In the genomic region with DNA sequence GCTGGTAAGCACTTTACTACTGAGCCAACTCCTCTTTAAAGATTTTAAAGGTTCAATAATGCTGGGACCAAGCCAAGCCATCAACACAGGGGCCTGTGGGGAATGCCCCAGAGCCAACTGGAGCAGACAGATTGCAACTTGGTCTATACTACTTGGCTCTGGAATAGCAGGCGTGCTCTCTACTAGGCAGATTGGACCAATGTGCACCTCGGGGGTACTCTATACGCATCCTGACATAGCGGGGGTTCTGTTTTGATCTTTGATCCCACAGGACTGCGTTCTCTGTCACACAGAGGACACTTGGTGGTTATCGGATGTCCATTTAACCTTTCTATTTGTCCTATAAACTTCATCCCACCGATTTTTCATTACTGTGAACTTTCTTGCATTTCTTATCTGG, we compare ENCODE assay signal across 10 mouse cellular contexts. TPM values are rescaled to one million over a fixed set of nuclear protein-coding genes. Genes with fewer than 3 reads are reported as not detected.
DNase-seq lines count a peak whose midpoint lies in the region; ATAC-seq and TF ChIP-seq lines count a peak whose summit lies in the region.
"Had no signal": no experiment of that assay in that cellular context is flagged by ENCODE, and none has a peak within 500 bp of the region (broad histone marks: within the 10 kb centered on the region; RNA-seq: fewer than 3 reads in every experiment).

No protein-coding gene starts in this region.

- no peak overlapping the region for H3K9ac ChIP-seq in forebrain, embryonic 12.5 days
- no peak overlapping the region for H3K9ac ChIP-seq in limb, embryonic 12.5 days (replicated peaks)
- no peak overlapping the region for H3K9ac ChIP-seq in neural tube, embryonic 14.5 days (replicated peaks; ENCODE audit: low read depth, low read length)

- 26% methylated on average over 7 of the region's 7 CpGs for WGBS in forebrain, embryonic 12.5 days
- WGBS in limb, embryonic 12.5 days, result 22% methylated on average over 7 of the region's 7 CpGs
- WGBS in neural tube, embryonic 14.5 days, result 24% methylated on average over 7 of the region's 7 CpGs

- H3K4me3 ChIP-seq in layer of hippocampus, adult 2 months, result peak overlapping the region; percentile 66
- H3K4me3 ChIP-seq in forebrain, embryonic 12.5 days (replicated peaks), result peak overlapping the region; percentile 70
- H3K4me3 ChIP-seq in limb, embryonic 12.5 days (replicated peaks), result peak overlapping the region; percentile 75
- H3K4me3 ChIP-seq in neural tube, embryonic 14.5 days (ENCODE audit: low read depth, low read length), result peak overlapping the region; percentile 67

- H3K36me3 ChIP-seq in forebrain, embryonic 12.5 days (replicated peaks), result no peaks in the 10 kb centered on the region
- H3K36me3 ChIP-seq in limb, embryonic 12.5 days, result no peaks in the 10 kb centered on the region
- no peaks in the 10 kb centered on the region for H3K36me3 ChIP-seq in neural tube, embryonic 14.5 days (ENCODE audit: control insufficient read depth, insufficient read depth, low read length)

- TF ChIP-seq CTCF in layer of hippocampus, adult 2 months (conservative IDR thresholded peaks at IDR 0.05), result no peak

- intact Hi-C loops in left cerebral cortex, postnatal 36 days (cut with DNase I), result no loop called here

- peaks cover 40% of the 10 kb centered on the region for H3K27me3 ChIP-seq in forebrain, embryonic 12.5 days
- H3K27me3 ChIP-seq in limb, embryonic 12.5 days, result peaks cover 9% of the 10 kb centered on the region
- 0 out of 2 replicates have a peak, but pooled peaks cover 5% of the 10 kb centered on the region for H3K27me3 ChIP-seq in neural tube, embryonic 14.5 days (ENCODE audit: control insufficient read depth, insufficient read depth, low read length)

- no peak for ATAC-seq in forebrain, embryonic 12.5 days (ENCODE audit: low FRiP score)
- peak; percentile 39; the same call in 1 of the 2 replicates for ATAC-seq in limb, embryonic 12.5 days (ENCODE audit: insufficient number of reproducible peaks, insufficient read depth, low FRiP score, low TSS enrichment, low read depth)
- ATAC-seq in neural tube, embryonic 14.5 days (ENCODE audit: low read depth), result peak; percentile 65; the same call in 1 of the 2 replicates
- ATAC-seq in cerebellum, adult (ENCODE audit: insufficient number of reproducible peaks, low FRiP score, low TSS enrichment), result no peak

- peak overlapping the region; percentile 94 for H3K4me2 ChIP-seq in forebrain, embryonic 12.5 days
- peak overlapping the region; percentile 73 for H3K4me2 ChIP-seq in limb, embryonic 12.5 days
- peak overlapping the region; percentile 82 for H3K4me2 ChIP-seq in neural tube, embryonic 14.5 days (ENCODE audit: low read depth, low read length)

- no peak for DNase-seq in layer of hippocampus, adult 2 months (ENCODE audit: low spot score in 2 of 2)
- no peak for DNase-seq in layer of hippocampus, postnatal 25 days (ENCODE audit: extremely low spot score in 1 of 2, low spot score in 1 of 2)
- no peak for DNase-seq in left cerebral cortex, postnatal 36 days (ENCODE audit: low spot score in 2 of 2)
- no peak for DNase-seq in right cerebral cortex, postnatal 10 days (ENCODE audit: low spot score in 2 of 2)
- DNase-seq: thymus, adult 18-20 months had no signal

- H3K9me3 ChIP-seq in forebrain, embryonic 12.5 days, result no peaks in the 10 kb centered on the region
- H3K9me3 ChIP-seq in limb, embryonic 12.5 days, result no peaks in the 10 kb centered on the region
- no peaks in the 10 kb centered on the region for H3K9me3 ChIP-seq in neural tube, embryonic 14.5 days (ENCODE audit: control insufficient read depth, low read length)

- no peak overlapping the region for H3K27ac ChIP-seq in layer of hippocampus, adult 2 months
- no peak overlapping the region for H3K27ac ChIP-seq in forebrain, embryonic 12.5 days
- no peak overlapping the region for H3K27ac ChIP-seq in limb, embryonic 12.5 days
- H3K27ac ChIP-seq in neural tube, embryonic 14.5 days (ENCODE audit: low read depth, low read length), result no peak overlapping the region

- H3K4me1 ChIP-seq in forebrain, embryonic 12.5 days, result no peaks in the 10 kb centered on the region; the same call in 1 of the 2 replicates
- peaks cover 7% of the 10 kb centered on the region; the same call in 1 of the 2 replicates for H3K4me1 ChIP-seq in limb, embryonic 12.5 days (replicated peaks)
- H3K4me1 ChIP-seq in neural tube, embryonic 14.5 days (ENCODE audit: control insufficient read depth, insufficient read depth, low read length), result no peaks in the 10 kb centered on the region

RNA-seq across cellular contexts. Expression of a gene that starts 0.6 kb away (rescaled TPM):
- 1 to 10 TPM; 2.8 to 3.8 TPM for total RNA-seq in layer of hippocampus, adult 2 months (2021)
- total RNA-seq in layer of hippocampus, postnatal 25 days (2021), result 1 to 10 TPM; 4.0 to 4.4 TPM
- polyA plus RNA-seq in forebrain, embryonic 12.5 days (2016; fragmentation: Nextera tagmentation; extraction: Ambion mirVana), result 1.4 TPM in 2 replicates
- polyA plus RNA-seq in limb, embryonic 12.5 days (2016; fragmentation: Nextera tagmentation; extraction: Ambion mirVana), result 10.8 and 11.6 TPM in 2 replicates
- polyA plus RNA-seq in neural tube, embryonic 14.5 days (2014; fragmentation: Nextera tagmentation; extraction: Ambion mirVana), result 2.4 and 5.3 TPM in 2 replicates
- 1 to 10 TPM in 1 of 2 experiments, under 1 TPM in 1; 0.47 to 1.2 TPM for total RNA-seq in left cerebral cortex, postnatal 36 days (2021)
- total RNA-seq: granulocyte monocyte progenitor cell, adult 5-6 weeks had no signal

Comparison
In these comparisons a context has a peak if more than half of its experiments do, and no peak if none do; other contexts are left out.
1. ATAC-seq: peak in limb, embryonic 12.5 days (single experiment) and neural tube, embryonic 14.5 days (single experiment); none in forebrain, embryonic 12.5 days (single experiment) and cerebellum, adult (single experiment).
2. Peak in every context shown above with its lines, with median percentiles within 50 percentile points of each other: H3K4me3 ChIP-seq and H3K4me2 ChIP-seq.